Mouse (Mus musculus) liver, postnatal 0 days (tissue): ENCODE data around the gene Cdh9.

Source experiments
- CTCF ChIP-seq: sonication (generic); IDR thresholded peaks from 2 replicates; pipeline ENCODE4 v1.5.1; 2016; ENCODE audit warnings: antibody characterized with exemption, low read depth
- EP300 ChIP-seq: IDR thresholded peaks from 2 replicates; pipeline ENCODE4 v1.6.1; 2016; ENCODE audit warnings: antibody characterized with exemption, low read depth, mild to moderate bottlenecking

DNA sequence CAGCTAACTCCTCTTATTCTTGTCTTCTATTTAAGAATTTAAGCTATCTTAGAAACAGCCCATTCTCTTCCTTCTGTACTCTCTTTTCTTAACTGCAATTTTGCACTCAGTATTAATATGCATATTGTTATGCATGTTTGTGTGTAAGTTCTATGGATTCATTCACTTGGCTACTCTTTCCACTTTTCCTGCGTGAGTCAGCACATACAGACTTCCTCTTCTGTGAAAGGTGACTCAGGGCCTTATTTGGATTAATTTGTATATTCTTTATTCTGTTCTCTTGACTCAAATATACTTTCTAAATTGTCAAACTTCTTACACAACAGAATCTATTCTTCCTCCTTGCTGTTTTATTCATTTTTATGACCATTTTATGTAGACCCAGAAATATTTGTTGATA lies 85.5 kb downstream of the Cdh9 start:
- no peak for TF ChIP-seq EP300
- TF ChIP-seq CTCF: no peak
